Mouse (Mus musculus) kidney, adult 8-10 months (tissue): ENCODE measurements around the gene Zfp618.

Experiments used
- DNase-seq, 2 experiments: peaks; one replicate each; pipeline ENCODE4 v3.0.0; 2022

The Zfp618 gene

GRCm38 (mm10) chr4:63068499-63069175 is 103.3 kb downstream of the Zfp618 start:
- no peak for DNase-seq

DNA sequence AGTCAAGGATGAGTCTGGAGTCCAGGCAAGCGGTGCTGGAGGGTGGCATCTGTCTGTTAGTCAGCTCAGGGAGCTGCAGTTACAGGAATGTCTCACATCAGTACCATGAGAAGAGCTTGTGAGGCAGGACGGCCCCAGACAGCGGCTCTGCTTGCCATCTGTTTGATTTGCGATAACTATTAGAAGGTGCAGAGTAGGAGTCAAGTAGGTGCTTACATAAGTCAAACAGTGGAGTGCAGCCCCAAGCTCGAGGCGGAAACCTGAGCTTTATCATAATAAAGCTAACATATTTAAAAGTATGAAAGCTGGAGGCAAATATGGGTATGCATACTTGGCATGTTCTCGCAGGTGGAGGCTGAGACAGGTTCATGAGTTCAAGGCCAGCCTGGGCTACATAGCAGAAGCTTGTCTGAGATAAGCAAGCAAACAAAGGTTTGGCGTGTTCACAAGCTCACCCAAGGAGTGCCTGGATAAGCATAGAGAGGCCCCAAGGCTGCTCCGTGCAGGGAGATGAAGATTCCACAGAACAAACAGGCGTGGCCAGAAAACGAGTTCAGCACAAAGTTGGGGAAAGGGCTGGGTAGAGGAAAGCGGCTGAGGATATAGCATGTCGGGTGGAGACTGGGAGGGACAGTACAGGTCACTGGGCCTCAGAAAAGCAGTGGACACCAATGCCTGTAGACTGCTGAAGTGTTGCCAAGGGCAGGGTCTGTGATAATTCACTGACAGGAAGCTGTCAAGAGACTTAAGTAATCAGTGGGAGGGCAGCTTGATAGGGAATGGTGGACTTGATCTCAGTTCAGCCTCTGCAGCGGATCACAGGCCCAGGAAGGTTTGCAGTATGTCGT is 106.3 kb downstream of the Zfp618 start:
- DNase-seq: no peak

GRCm38 (mm10) chr4:63073139-63073538 is 107.8 kb downstream of the Zfp618 start:
- DNase-seq: no peak

GRCm38 (mm10) chr4:63079159-63079558 is 113.8 kb downstream of the Zfp618 start:
- DNase-seq: no peak

DNA sequence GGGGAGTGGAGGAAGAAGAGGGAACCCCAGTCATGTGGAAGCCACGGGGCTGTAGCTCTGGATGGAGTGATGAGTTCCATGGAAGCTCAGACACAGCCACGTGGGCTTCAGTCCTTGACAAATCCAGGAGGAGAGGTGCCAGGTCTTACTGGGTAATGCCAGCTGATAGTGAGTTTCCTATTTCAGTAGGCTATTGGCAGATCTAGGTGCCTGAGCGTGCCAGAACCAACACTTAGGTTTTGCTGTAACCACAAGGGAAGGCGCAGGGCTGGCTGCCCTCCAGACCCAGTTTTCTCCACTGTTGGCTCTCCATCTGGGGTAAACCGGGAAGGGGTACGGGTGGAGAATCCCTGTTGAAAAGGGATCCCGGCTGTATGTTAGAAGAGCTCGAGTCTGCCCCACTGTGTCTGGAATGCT is 119.1 kb downstream of the Zfp618 start:
- DNase-seq: peak in 1 of 2 experiments; percentile 45

DNA sequence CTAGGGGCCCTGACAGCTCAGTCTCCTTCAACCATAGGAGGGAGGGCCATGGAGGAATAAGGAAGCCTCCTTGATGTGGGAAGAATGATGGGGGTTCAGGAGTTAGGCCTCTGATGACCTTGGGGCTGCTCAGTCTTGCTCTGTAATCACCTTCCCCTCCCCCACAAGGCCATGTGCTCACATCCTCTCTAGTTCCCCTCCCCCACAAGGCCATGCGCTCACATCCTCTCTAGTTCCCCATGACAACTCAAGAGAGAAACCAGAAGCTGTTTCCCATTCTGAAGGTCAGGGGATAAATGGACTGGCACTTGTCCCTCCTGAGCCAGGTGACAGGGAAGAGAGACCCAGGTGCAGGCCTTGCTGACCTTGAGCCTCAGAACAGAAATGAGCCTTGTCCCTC is 124.1 kb downstream of the Zfp618 start:
- no peak for DNase-seq

DNA sequence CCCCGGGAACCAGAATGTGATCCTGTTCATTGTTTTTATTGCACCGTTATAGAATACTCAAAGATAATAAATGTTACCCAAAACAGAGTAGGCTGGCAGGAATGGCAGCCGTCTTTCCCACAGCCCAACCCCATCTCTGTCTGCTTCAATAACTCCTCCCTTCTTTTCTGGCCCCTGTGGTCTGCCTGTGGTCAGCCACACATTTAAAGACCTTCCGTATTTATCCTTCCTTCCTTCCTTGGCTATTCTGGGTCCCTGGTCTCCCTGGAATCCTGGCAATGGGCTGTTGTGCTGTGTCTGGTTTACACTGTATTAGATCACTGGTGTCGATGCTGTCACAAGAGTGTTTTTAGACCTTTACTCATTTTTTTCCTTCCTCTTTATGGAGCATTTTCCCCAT is 125.8 kb downstream of the Zfp618 start:
- DNase-seq: no peak

DNA sequence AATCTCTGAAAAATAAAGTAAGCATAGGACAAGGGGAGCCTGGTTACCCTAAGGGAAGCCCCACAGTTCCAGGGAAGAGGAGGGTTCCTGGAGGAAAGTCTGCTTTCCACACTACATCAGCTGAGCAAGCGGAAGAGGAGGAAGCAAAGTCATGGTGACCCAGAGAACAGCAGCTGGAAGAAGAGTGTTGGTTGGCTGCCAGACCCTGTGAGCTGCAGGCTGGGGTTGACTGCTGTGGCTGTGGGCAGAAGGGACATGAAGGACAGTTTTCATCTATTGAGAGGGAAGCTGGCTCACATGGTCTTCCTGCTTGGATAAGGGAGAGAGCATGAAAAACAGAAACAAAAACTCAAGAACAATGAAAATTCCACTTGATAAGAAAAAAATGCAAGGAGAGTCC is 132.2 kb downstream of the Zfp618 start:
- DNase-seq: peak; percentile 32 to 51

- DNase-seq: no peak
Observed at GRCm38 (mm10) chr4:63100478-63100877, 135.1 kb downstream of the Zfp618 start.

DNA sequence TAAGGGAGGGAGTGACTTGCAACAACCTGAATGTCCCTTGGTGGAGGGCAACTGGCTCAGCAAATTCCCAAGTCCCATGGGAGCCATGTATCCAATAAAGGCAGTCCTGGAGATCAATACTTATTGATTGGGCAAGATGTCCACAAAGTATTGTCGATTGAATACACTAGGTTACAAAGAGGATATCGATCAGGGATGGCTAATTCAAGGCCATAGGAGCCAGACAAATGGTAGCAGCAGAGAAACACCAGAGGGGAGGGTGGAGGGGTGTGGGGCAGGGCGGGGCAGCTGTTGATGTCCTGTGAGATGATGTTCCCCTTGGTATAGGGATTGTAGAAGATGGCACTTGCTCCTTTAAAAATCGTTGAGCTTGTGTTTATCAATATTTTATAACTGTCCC is 136.7 kb downstream of the Zfp618 start:
- DNase-seq: no peak

DNA sequence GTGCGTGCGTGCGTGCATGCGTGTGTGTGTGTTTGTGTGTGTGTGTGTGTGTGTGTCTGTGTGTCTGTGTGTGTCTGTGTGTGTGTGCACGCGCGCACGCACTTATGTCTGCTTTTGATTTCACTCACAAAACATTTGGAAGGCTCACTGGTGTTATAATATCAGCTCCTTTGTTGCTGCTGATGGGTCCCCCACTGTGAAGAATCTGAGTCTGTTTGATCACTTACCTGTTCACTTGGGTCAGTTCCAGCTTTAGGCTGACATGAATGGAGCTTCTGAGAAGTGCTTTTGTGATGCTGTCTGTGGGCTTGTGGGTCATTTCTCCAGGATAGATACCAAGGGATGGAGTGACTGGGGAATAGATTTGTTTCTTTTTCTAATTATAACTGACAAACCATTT is 140.3 kb downstream of the Zfp618 start:
- DNase-seq: no peak

DNA sequence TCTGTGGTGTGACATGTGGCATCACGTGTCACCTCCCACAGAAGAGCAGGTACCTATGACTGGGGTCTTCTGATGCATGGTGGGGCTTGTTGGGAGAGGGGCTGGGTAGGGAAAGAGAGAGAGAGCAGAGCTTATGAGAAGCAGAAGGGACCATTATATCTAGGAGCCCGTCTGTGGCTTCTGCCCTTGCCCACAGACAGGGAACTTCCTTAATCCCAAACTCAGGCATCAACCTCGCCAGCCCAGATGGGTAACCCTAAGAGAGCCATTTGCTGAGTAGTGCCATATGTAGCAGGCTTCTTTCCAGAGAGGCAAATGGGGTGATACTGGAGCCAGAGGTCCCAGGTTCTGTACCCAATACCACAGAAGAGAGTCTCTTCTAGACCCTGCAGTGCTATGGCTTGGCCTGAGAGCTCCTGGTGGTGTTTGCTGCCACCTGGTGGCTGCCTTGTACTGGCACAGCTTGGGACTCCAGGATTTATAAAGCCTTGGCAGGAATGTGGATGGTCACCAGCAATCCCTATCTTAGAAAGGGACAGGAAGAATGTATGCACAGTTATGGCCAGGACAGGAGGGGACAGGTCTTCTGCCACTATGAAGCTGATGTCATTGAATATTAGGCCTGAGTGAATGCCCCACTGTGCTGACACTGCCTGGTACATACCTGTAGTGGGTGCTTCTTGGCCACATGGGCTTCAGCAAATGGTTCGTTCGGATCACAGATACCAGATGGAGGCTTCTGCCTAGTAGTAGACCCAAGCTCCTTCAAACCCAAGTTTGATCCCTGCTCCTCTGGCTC is 153.5 kb downstream of the Zfp618 start:
- DNase-seq: peak; percentile 66 to 80

DNA sequence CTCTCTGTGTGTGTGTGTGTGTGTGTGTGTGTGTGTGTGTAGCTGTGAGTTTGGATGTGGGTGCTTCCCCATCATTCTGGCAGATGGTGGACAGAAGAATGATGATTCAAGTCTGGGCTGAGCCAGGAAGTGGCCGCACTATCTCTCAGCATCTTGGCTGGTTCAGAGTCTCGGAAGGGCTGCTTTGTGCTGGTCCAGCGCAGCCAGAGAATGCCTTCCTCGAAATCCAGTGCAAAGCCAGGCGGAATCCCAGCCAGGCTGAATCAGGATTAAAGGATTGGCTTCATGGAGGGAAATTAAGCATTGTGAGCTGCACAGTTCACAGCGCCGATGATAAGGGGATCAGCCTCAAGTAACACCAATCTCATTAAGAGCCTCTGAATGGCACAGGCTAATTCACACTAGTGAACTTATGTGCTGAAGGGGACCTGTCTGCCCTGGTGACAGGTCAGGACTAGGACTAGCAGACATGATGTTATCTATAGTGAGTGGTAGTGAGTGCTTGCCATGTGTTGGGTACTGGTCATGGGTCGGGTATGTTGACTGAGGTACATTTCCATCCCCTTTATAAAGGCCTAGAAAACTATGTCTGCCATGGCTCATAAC is 159.6 kb downstream of the Zfp618 start:
- no peak for DNase-seq

GRCm38 (mm10) chr4:63129891-63130624 is 164.7 kb downstream of the Zfp618 start:
- no peak for DNase-seq

DNA sequence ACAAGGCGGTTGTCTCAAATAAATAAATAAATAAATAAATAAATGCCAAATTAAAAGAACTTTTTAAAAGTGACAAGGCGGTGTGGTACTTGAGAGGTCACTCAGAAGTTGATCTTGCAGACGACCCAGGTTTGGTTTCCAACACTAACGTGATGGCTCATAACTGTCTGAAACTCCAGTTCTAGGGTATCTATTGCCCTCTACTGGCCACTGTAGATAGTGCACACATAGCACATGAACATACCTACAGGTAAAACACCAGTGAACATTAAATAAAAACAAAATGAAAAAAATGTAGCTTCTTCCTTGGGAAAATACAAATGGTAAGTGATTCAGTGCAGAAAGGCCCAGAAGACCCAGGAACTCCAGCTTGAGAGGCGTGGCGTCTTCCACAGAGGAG is 181.9 kb downstream of the Zfp618 start:
- no peak for DNase-seq

- no peak for DNase-seq
Observed at GRCm38 (mm10) chr4:63151127-63151526, 185.8 kb downstream of the Zfp618 start.

DNA sequence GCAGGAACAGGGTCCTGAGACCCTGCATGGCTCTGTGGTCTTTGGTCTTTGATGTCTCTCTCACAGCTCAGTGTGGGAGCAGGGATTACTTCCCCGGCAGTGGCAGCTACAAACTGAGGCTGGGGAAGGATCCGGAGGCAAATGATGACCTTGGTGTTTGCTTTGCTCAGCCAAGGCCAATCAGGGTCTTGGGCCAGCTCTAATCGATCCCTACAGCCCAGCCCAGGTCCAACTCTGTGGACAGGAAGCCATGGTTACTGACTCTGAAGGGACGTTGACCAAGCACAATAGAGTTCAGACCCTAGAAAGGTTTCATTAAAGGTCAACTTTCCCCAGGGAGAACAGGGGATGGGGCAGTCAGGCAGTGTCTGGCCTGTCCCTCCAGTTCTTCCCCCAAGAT is 188.7 kb downstream of the Zfp618 start:
- no peak for DNase-seq

GRCm38 (mm10) chr4:63154699-63155098 is 189.3 kb downstream of the Zfp618 start, which contains the start of gene Ambp:
Ambp (minus strand) TSS chr4:63154799.
- no peak for DNase-seq

DNA sequence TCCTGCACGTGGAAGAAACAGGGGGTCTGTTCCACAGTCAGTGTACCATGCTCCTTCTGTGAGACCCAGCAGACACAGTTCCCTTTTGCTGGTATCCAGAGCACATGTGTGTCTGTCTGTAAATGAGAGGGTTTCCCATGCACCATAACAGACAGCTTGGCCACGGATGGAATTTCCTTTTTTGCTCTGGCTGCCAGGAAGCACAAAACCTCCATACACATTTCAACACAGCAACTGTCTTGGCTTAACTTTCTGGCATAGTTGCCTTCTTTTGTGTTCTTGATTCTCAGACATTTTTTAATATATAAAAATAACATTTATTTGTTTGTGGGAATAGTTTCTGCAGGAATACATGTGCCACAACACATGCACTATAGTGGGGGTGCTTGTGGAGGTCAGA is 190.2 kb downstream of the Zfp618 start:
- DNase-seq: no peak

DNA sequence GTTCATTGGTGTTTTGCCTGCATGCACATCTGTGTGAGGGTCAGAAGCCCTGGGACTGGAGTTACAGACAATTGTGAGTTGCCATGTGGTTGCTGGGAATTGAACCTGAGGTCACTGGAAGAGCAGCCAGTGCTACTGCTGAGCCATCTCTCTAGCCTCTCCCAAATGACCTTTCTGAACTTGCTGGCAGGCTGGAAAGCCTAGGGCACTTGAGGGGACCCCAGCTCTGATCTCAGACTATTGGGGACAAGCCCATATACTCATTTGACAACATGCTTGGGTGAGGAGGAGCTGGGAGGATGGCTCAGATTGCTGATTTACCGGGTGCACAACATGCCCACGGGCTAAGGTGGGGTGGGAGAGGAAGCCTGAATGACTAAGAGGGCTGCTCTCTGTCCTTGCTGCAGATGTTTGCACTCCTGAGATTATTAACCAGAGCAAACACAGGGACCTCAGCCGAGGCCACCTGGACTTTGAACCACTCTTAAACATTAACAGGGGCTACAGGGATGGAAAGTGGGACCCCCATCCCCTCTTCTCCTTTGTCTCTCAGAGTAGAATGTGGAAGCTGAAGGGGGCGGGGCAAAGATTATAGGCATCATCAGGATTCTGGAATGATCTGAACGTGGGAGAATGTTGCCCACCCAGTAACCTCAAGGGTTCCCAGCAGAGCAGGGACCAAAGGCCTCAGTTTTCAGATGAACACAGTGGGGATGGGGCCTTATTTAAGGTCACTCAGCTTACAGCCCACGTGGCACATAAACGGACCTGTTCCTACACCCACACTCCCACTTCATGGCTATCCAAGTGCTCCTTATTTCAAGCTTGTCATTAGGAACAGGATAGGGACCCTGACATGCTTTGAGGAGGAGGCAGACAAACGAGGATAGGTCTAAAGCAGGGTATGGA is 191.6 kb downstream of the Zfp618 start:
- peak; percentile 79 to 87 for DNase-seq

DNA sequence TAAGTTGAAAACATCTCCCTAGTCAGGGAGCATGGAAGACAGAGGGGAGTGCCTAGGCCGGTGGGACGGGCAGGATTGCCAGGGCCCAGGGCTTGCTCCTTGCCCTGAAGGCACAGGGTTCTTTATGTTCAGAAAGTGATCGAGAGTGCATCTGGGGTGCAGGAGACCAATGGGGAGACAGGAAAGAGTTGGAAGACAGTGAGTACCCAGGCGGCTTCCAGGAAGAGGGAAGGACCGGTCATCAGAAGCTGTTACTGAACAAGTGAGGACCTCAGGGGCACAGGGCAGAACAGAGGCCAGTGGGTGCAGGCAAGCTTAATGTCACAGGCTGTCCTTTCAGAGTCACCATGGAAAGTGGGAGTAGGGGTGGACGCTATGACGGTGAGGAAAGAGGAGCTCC is 192.8 kb downstream of the Zfp618 start:
- DNase-seq: no peak
